Mouse (Mus musculus) ES-E14 (cell line): ENCODE measurements around the gene Syt11. TPM values are rescaled to one million over a fixed set of nuclear protein-coding genes. Genes with fewer than 3 reads are reported as not detected.

ENCODE experiments used
- DNase-seq: peaks from one replicate; pipeline ENCODE4 v3.0.0-alpha.2; 2013; ENCODE audit warnings: low read depth, low spot score
- H3K27ac ChIP-seq: 2 replicates; pipeline ENCODE4 v1.5.1; 2012; ENCODE audit warnings: low read depth, mild to moderate bottlenecking, low read length, moderate library complexity, mixed read lengths; ENCODE audit not compliant: poor library complexity, insufficient read depth, severe bottlenecking
- H3K36me3 ChIP-seq: 2 replicates; pipeline ENCODE4 v1.6.1; 2012; ENCODE audit warnings: mild to moderate bottlenecking, low read length, moderate library complexity, mixed read lengths; ENCODE audit not compliant: control insufficient read depth, poor library complexity, insufficient read depth, severe bottlenecking
- H3K4me1 ChIP-seq, 2 experiments: fragments of 150-350 bp in 1 of 2; sonication (generic) in 1 of 2; 2 replicates each; pipeline ENCODE4 v1.6.1; 2012; ENCODE audit warnings: low read length in 2 of 2, mild to moderate bottlenecking in 1 of 2, mixed read lengths in 1 of 2; ENCODE audit not compliant: control insufficient read depth in 2 of 2, insufficient read depth in 2 of 2, poor library complexity in 1 of 2
- H3K4me3 ChIP-seq, 2 experiments: fragments of 150-350 bp in 1 of 2; sonication (generic) in 1 of 2; 2 replicates each; pipeline ENCODE4 v1.5.1; 2012; ENCODE audit warnings: low read length in 2 of 2, low read depth in 1 of 2, mild to moderate bottlenecking in 1 of 2, mixed read lengths in 1 of 2; ENCODE audit not compliant: insufficient read depth in 1 of 2, poor library complexity in 1 of 2, severe bottlenecking in 1 of 2
- H3K9ac ChIP-seq: 2 replicates; pipeline ENCODE4 v1.6.1; 2012; ENCODE audit warnings: low read depth, mild to moderate bottlenecking, low read length, mixed read lengths; ENCODE audit not compliant: poor library complexity, insufficient read depth, severe bottlenecking
- H3K9me3 ChIP-seq: fragments of 150-350 bp; sonication (generic); 2 replicates; pipeline ENCODE4 v1.6.1; 2012; ENCODE audit warnings: low read depth, mild to moderate bottlenecking, low read length; ENCODE audit not compliant: control insufficient read depth, insufficient read depth
- CHD2 ChIP-seq: IDR thresholded peaks from 2 replicates; pipeline ENCODE4 v1.6.1; 2014; ENCODE audit warnings: mild to moderate bottlenecking, low read depth, low read length, inconsistent platforms
- HCFC1 ChIP-seq: IDR thresholded peaks from 2 replicates; pipeline ENCODE4 v1.6.1; 2012; ENCODE audit warnings: low read length, inconsistent platforms, borderline replicate concordance; ENCODE audit not compliant: insufficient read depth
- MAFK ChIP-seq: IDR thresholded peaks from 2 replicates; pipeline ENCODE4 v1.6.1; 2014; ENCODE audit warnings: mild to moderate bottlenecking, low read depth, low read length, inconsistent platforms; ENCODE audit not compliant: insufficient read depth
- ZC3H11A ChIP-seq: IDR thresholded peaks from 2 replicates; pipeline ENCODE4 v1.6.1; 2012; ENCODE audit warnings: low read depth, mild to moderate bottlenecking, inconsistent platforms, low read length, borderline replicate concordance
- ZNF384 ChIP-seq: IDR thresholded peaks from 2 replicates; pipeline ENCODE4 v1.6.1; 2012; ENCODE audit warnings: low read depth, low read length, inconsistent platforms
- in situ Hi-C, 2 experiments: fragments of 600-800 bp; cut with MboI; formaldehyde crosslinking; loops; one replicate each; pipeline ENCODE4 v1.15.1; 2025; ENCODE audit warnings: low sequenced_read_pairs in 2 of 2, inconsistent platforms in 1 of 2; ENCODE audit not compliant: unreplicated experiment in 2 of 2
- total RNA-seq: library from RNA; depleted of rRNA; stranded (reverse); fragments of 300-350 nt; gene quantifications from 2 replicates; pipeline ENCODE4 v1.2.3, GENCODE M21; 2012

The Syt11 gene
- total RNA-seq, 1 experiment = 12.4 TPM

GRCm38 (mm10) chr3:88738641-88739040 is 36.3 kb downstream of the Syt11 start:
- no peak overlapping the region for H3K4me3 ChIP-seq
- no peaks in the 10 kb centered on the region for H3K36me3 ChIP-seq
- no peaks in the 10 kb centered on the region for H3K4me1 ChIP-seq
- TF ChIP-seq HCFC1 = 0 out of 2 replicates have a peak, but pooled peaks have one; percentile 29
- TF ChIP-seq ZC3H11A = peak; percentile 49; the same call in 1 of the 2 replicates
- no peak for TF ChIP-seq MAFK
- TF ChIP-seq CHD2 = no peak
- H3K27ac ChIP-seq = no peak overlapping the region
- no peak overlapping the region for H3K9ac ChIP-seq
- H3K9me3 ChIP-seq = peaks cover 2% of the 10 kb centered on the region; the same call in 1 of the 2 replicates
- peak; percentile 67 for DNase-seq
- in situ Hi-C loops = no loop called here

- Histone ChIP-seq H3K4me1 (no peaks in the 10 kb centered on the region), H3K9ac (no peak overlapping the region), H3K9me3 (peaks cover 2% of the 10 kb centered on the region; the same call in 1 of the 2 replicates), H3K4me3 (no peak overlapping the region), H3K36me3 (no peaks in the 10 kb centered on the region), H3K27ac (no peak overlapping the region)
- no peak for DNase-seq
- TF ChIP-seq ZNF384 = no peak
- no peak for TF ChIP-seq CHD2
- TF ChIP-seq MAFK = no peak
- TF ChIP-seq ZC3H11A = no peak
- no peak for TF ChIP-seq HCFC1
- in situ Hi-C loops = no loop called here
These were observed 38.4 kb downstream of the Syt11 start for GRCm38 (mm10) chr3:88736556-88736955.

GRCm38 (mm10) chr3:88719098-88719497 is 55.9 kb downstream of the Syt11 start:
- in situ Hi-C loops = loop anchor here in 1 of 2 experiments (25.0 kb wide), 1 partner anchor 407 kb away; no protein-coding TSS in a partner anchor
- Histone ChIP-seq H3K27ac (no peak overlapping the region), H3K36me3 (no peaks in the 10 kb centered on the region; the same call in 1 of the 2 replicates), H3K4me3 (peak overlapping the region in 1 of 2 experiments; percentile 20; a peak in 1 of 4 replicates), H3K9ac (no peak overlapping the region), H3K4me1 (peaks cover 3 to 6% of the 10 kb centered on the region in 2 experiments; a peak in 2 of 4 replicates), H3K9me3 (no peaks in the 10 kb centered on the region)
- DNase-seq = no peak
- no peak for TF ChIP-seq MAFK
- TF ChIP-seq CHD2 = no peak
- TF ChIP-seq ZNF384 = no peak
- TF ChIP-seq ZC3H11A = no peak
- no peak for TF ChIP-seq HCFC1

GRCm38 (mm10) chr3:88717831-88718230 is 57.1 kb downstream of the Syt11 start:
- Histone ChIP-seq H3K27ac (no peak overlapping the region), H3K36me3 (peaks cover 6% of the 10 kb centered on the region), H3K9me3 (no peaks in the 10 kb centered on the region), H3K4me1 (peaks cover 3 to 6% of the 10 kb centered on the region in 2 experiments; a peak in 2 of 4 replicates), H3K4me3 (no peak overlapping the region), H3K9ac (no peak overlapping the region)
- DNase-seq = no peak
- no peak for TF ChIP-seq HCFC1
- TF ChIP-seq MAFK = 0 out of 2 replicates have a peak, but pooled peaks have one; percentile 14
- in situ Hi-C loops = loop anchor here in 1 of 2 experiments (25.0 kb wide), 1 partner anchor 406 kb away; no protein-coding TSS in a partner anchor
